Mouse (Mus musculus) mesoderm, embryonic 11.5 days (tissue): Measurements from ENCODE around the gene Zmpste24.
"Not testable (repeated sequence)": the region's sequence is repeated elsewhere in the genome, so short reads cannot be mapped to it uniquely, and the experiment has no call there.

Experiments
- DNase-seq: peaks from one replicate; pipeline ENCODE4 v3.0.0-alpha.2; 2012; ENCODE audit warnings: low read depth, low spot score

The Zmpste24 gene

DNA sequence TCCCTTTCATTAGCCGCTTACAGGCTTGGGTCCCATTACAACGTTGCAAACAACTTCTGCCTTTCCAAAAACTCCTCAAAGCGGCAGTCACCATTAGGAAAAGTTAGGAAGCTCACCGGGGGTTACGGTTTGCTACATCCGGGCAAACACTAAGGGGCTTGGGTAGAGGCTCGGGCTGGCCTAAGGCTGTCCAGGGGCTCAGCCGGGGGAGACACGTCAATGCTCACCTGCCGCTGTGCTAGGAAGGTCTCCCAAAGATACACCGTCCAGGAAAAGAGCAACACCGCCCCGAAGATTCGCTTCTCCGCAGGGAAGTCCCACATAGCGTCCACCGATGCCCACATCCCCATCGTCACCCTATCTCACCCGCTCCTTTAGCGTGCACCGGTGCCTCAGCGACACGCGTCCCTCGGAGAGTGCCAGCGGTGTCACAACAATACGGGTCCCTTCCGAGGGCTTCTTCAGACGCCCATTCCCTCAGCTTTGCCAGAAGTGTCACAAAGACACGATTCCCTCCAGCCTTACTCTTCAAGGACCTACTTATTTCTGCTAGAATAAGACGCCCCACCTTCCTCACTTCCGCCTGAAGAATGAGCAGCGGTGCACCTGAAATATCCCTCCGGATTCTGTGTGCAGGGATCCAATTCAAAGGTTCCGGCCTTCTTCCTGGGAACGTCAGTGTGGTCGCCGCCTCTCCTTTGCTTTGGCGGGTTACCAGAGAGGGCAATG, at the start of gene Zmpste24:
Gene Zmpste24, minus strand, starts transcription at position 592 of the 729 bp plus-strand sequence.
- DNase-seq = peak; percentile 93

DNA sequence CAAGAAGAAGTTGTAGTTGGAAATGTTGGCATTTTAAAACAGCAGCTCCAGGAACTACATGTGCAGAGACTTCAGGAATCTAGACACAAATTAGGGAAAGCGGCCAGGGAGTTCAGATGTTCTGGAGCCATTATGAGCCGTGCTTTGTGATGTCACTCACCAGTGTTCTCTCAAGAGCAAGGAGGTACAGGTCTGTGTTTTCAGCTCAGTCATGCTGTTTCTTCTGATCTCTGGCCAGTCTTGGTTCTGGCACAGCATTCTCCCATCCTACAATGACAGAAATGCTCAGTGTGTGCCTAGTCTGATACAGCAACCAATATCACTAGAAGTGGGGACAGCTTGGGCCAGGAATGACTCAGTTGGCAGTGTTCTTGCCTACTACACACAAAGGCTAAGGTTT, 11.1 kb upstream of the Zmpste24 start, which contains the start of gene Tmco2:
Gene Tmco2, minus strand, starts transcription at position 101 of the 400 bp plus-strand sequence.
- DNase-seq = no peak

GRCm38 (mm10) chr4:121103304-121103703, 5.3 kb upstream of the Zmpste24 start:
- DNase-seq = no peak

GRCm38 (mm10) chr4:121090211-121090610, 7.8 kb downstream of the Zmpste24 start:
- DNase-seq = no peak

DNA sequence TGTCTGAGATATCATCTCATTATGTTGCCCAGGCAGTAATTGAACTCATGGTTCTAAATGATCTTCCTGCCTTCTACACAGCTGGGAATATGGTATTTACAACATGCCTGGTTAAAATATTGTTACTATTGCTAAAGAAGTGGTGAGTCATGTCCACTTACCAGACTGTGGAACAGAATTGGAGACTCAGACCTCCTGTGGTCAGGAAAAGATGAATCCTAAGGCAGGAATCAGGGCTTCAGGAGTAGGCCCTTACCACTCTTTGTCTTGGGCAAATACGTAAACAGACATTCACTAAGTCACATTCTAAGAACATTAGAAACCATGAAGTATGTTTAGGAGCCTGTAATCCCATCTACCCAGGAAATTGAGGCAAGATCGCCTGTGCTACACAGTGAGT, 9.3 kb downstream of the Zmpste24 start:
- DNase-seq = no peak

- no peak for DNase-seq
Observed at GRCm38 (mm10) chr4:121084506-121084905, 13.5 kb downstream of the Zmpste24 start.

DNA sequence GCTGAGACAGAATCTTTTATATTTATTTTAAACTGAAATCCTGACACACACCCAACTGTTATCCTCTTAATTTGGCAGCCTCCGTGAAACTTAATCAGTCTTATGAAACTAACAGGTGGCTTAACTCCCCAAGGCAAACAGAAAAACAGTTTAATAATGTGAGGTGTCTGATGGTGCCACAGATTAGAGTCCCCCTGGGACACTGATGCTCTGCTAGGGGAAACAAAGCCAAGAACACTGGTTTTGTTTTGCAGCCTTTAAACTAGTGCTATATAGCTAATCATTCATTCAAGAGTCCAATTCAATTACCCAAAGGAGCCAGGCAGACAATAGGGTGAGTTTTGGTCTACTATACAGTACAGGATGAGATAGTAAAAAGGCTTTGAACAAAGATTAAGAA, 17.6 kb downstream of the Zmpste24 start:
- DNase-seq = no peak

DNA sequence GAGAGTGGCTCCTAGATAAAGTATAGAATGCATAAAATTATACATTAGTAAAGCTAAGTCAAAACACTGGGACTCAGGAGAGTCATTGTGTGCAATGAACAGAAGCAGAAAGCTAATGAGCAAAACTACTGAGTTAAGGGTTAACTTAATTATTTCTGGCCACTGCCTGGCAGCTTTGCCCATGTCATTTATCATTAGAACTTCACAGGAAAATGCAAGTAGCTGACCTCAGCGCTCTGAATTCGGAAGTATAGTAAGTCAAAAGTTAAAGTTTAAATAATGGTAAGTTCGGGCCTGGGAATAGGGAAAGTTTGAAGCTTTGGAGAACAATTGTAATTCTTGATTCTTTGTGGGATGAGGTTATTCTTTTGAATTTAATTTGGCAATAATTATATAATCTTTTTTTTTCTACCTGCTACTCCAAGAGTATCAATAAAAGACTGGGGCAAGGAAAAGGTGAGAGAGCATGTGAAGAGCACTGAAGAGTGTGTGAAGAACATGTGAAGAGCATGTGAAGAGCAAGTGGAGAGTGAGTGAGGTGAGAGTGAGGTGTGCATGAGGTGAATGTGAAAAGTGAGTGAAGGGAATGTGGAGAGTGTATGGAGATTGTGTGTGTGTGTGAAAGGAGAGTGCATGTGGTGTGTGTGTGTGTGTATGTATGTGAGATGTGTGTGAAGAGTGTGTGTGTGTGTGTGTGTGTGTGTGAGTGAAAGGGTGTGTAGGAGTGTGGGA, 20.0 kb downstream of the Zmpste24 start:
- no peak for DNase-seq

GRCm38 (mm10) chr4:121074250-121074649, 23.8 kb downstream of the Zmpste24 start:
- no peak for DNase-seq

- DNase-seq = no peak
Observed at GRCm38 (mm10) chr4:121065336-121065735, 32.7 kb downstream of the Zmpste24 start.

DNA sequence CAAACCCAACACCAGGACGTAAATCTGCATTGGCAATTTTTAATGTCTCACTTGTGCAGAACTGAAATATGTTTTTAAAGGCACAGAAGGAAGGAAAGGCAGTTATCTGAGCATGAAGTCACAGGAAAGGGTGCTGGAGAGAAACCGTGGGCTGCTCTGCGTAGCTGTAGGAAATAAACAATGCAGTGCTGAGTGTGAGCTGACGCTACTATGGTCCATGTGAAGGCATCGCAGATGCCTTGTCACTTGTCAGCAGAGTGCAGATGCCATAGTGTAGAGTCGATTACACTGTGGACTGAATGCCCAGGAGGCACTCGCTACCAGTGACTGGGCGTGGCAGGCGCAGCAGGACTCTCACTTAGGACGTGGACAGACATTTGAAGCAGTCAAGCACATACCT, 38.8 kb downstream of the Zmpste24 start:
- DNase-seq = not testable (repeated sequence)

DNA sequence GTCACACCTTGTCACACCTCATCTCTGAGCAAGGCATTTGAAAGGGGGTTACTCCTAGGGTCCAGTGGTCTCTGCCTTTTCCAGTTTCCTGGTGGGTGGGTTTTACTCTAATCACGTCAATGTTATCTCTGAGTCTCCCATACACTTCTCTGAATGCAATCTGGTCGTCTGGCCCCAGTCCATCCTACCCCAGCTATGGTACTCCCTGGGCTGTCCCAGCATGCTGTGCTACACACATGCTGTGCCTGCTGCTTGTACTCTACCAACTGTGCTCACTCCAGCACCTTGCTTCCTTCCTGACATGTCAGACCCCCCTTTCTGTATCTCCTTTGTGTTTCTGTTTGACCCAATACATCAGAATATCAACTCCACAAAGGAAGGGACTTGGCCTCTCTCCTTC, 41.0 kb downstream of the Zmpste24 start:
- DNase-seq = no peak

DNA sequence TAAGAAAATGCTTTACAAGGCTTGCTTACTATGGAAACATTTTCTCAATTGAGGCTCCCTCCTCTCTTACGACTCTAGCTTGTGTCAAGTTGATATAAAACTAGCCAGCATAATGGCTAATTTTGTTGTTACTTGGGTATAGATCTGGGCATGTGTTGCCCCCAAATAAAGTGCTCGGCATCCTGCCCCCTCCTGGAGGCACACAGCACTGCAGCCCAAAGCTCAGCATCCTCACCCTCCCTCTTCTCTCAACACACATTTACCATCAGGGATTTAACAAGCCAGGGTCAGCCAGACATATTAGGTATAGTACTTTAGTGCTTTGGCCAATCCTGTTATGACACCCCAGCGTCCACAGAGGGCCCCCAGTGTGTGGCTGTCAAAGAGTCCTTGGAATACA, 41.7 kb downstream of the Zmpste24 start:
- DNase-seq = no peak

GRCm38 (mm10) chr4:121052454-121053323, 45.4 kb downstream of the Zmpste24 start:
- DNase-seq = no peak

DNA sequence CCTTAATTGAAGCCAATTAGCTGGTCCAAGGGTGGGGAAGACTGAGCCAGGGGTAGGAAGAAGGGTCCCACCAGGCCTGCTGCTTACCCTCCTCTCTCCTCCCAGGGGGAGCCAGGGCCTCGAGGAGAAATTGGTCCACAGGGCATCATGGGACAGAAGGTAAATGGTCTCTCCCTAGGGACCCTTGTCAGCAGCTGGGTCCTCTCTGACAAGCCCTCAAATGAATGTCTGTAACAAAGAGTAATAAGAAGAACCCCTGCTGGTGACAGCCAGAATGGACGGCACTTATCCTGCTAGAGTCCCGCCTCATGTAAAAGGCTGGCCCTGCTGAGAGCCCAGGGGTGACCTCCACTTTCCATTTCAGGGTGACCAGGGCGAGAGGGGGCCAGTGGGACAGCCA, 46.2 kb downstream of the Zmpste24 start:
- DNase-seq = peak; percentile 54

GRCm38 (mm10) chr4:121042946-121043345, 55.1 kb downstream of the Zmpste24 start:
- no peak for DNase-seq

GRCm38 (mm10) chr4:121042472-121042871, 55.6 kb downstream of the Zmpste24 start:
- DNase-seq = no peak

- DNase-seq = peak; percentile 88
Observed at GRCm38 (mm10) chr4:121040897-121041671, 57.0 kb downstream of the Zmpste24 start.

GRCm38 (mm10) chr4:121040323-121040722, 57.7 kb downstream of the Zmpste24 start:
- no peak for DNase-seq

DNA sequence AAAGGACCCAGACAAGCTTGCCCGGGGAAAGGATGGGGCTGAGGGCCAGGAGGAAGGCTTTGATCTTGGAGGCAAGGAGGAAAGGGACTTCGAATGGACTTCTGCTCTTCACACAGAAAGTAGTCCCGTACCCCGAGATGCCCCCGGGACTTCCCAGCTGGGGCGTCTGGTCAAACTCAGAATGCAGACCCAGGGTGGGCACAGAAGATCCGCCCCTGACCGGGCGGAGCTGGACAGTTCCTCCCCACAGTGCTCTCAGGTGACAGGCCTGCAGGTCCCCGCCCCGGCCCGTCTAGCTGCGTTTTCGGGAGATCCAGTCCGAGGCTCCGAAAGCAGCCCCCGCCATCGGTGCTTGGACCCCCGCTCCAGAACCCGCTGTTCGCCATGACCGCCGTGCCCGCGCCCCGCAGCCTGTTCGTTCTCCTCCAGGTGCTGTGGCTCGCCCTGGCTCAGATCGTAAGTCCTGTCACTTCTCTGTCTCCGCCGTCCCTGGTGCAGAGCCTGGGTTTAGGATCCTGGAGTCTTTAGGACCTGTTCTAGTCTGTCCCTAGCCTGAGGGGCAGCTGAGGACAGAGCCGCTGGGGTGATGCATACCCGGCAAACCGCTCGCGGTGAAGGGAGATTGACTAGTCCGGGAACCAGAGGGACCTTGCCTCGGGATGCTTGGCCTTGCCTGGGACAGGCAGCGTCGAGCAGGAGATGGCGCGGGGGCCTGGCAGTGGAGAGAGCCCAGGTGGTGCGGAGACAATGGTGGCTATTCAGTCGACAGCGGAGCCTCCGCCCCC, 58.5 kb downstream of the Zmpste24 start, which contains the start of gene Col9a2:
Gene Col9a2, plus strand, starts transcription at position 55 of the 785 bp plus-strand sequence.
- no peak for DNase-seq
